Mouse (Mus musculus) heart, embryonic 16.5 days (tissue): ENCODE measurements around the gene Arl15. TPM values are rescaled to one million over a fixed set of nuclear protein-coding genes. Genes with fewer than 3 reads are reported as not detected.

Source experiments
- ATAC-seq: fragments of 200-750 bp; cut with Nextera tagmentation; replicated peaks from 2 replicates; pipeline ENCODE4 v1.8.0; 2017; ENCODE audit warnings: moderate number of reproducible peaks; ENCODE audit not compliant: insufficient read depth, low FRiP score; ENCODE audit errors: extremely low read depth
- H3K27ac ChIP-seq: fragments of 300-500 bp; sonication (generic); 2 replicates; pipeline ENCODE4 v1.5.1; 2014; ENCODE audit warnings: mild to moderate bottlenecking, low read length, control low read depth, moderate library complexity
- H3K27me3 ChIP-seq: fragments of 300-500 bp; sonication (generic); 2 replicates; pipeline ENCODE4 v1.6.1; 2014; ENCODE audit warnings: low read length, mixed read lengths; ENCODE audit not compliant: control insufficient read depth, insufficient read depth
- H3K36me3 ChIP-seq: fragments of 300-500 bp; sonication (generic); 2 replicates; pipeline ENCODE4 v1.6.1; 2014; ENCODE audit not compliant: control insufficient read depth, insufficient read depth
- H3K4me1 ChIP-seq: fragments of 300-500 bp; sonication (generic); 2 replicates; pipeline ENCODE4 v1.6.1; 2014; ENCODE audit warnings: low read length, mixed read lengths; ENCODE audit not compliant: control insufficient read depth, insufficient read depth
- H3K4me2 ChIP-seq: fragments of 300-500 bp; sonication (generic); 2 replicates; pipeline ENCODE4 v1.6.1; 2014; ENCODE audit warnings: low read depth, mild to moderate bottlenecking, control low read depth, low read length
- H3K4me3 ChIP-seq: fragments of 300-500 bp; sonication (generic); 2 replicates; pipeline ENCODE4 v1.5.1; 2014; ENCODE audit warnings: mild to moderate bottlenecking, control low read depth, low read length
- H3K9ac ChIP-seq: fragments of 300-500 bp; sonication (generic); 2 replicates; pipeline ENCODE4 v1.6.1; 2014; ENCODE audit warnings: low read length, control low read depth
- H3K9me3 ChIP-seq: fragments of 300-500 bp; sonication (generic); replicated peaks from 2 replicates; pipeline ENCODE4 v1.6.1; 2016; ENCODE audit warnings: low read length; ENCODE audit not compliant: control insufficient read depth
- WGBS: fragments of 180-500 bp; shearing (Covaris S2); extraction: QIAGEN DNeasy Blood & Tissue Kit; methylation state at CpG from one replicate; pipeline ENCODE4 v1.1.7; 2014; 5-methylcytosine and 5-hydroxymethylcytosine counted together
- polyA plus RNA-seq: library from polyadenylated mRNA; unstranded; fragments of >200 nt; fragmentation: Nextera tagmentation; extraction: Ambion mirVana; gene quantifications from 2 replicates; pipeline ENCODE4 v1.2.1, GENCODE M21; 2015

The Arl15 gene
- polyA plus RNA-seq, 1 experiment from 2014 or later, result 8.8 TPM

GRCm38 (mm10) chr13:114189441-114189840 lies 395.1 kb downstream of the Arl15 start:
- Histone ChIP-seq H3K4me1 (no peaks in the 10 kb centered on the region), H3K4me3 (no peak overlapping the region), H3K9ac (no peak overlapping the region), H3K27ac (no peak overlapping the region), H3K27me3 (no peaks in the 10 kb centered on the region), H3K36me3 (no peaks in the 10 kb centered on the region), H3K9me3 (no peaks in the 10 kb centered on the region), H3K4me2 (no peak overlapping the region)
- no peak for ATAC-seq
- WGBS, result 69% methylated on average over 6 of the region's 6 CpGs

DNA sequence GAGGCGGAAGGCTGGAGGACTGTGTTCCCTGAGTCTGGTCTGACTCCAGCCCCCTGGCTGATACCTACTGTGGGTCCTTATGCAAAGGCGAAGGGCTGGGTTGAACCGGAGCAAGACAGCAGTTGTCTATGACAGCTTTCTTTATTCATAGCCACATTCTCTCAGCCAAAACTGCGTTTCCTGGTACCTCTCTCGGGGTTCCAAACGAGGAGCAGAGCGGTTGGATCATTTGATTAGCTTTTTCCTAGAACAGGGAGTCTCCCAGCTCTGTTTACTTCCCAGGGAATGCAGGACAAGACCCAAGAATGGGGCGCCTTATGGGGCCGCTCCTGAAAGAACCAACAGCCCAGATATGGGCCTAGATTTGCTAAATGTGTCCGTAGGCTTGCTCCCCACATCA lies 396.6 kb downstream of the Arl15 start:
- Histone ChIP-seq H3K36me3 (no peaks in the 10 kb centered on the region), H3K4me3 (no peak overlapping the region), H3K4me2 (no peak overlapping the region), H3K9ac (no peak overlapping the region), H3K9me3 (no peaks in the 10 kb centered on the region), H3K27ac (no peak overlapping the region), H3K4me1 (no peaks in the 10 kb centered on the region), H3K27me3 (no peaks in the 10 kb centered on the region)
- ATAC-seq, result no peak
- 79% methylated on average over 10 of the region's 10 CpGs for WGBS

GRCm38 (mm10) chr13:114198252-114198799 lies 404.0 kb downstream of the Arl15 start:
- H3K4me1 ChIP-seq, result no peaks in the 10 kb centered on the region
- H3K4me2 ChIP-seq, result no peak overlapping the region
- ATAC-seq, result no peak
- no peak overlapping the region for H3K9ac ChIP-seq
- no peak overlapping the region for H3K27ac ChIP-seq
- H3K27me3 ChIP-seq, result no peaks in the 10 kb centered on the region
- 78% methylated on average over 10 of the region's 10 CpGs for WGBS
- H3K4me3 ChIP-seq, result no peak overlapping the region
- H3K36me3 ChIP-seq, result no peaks in the 10 kb centered on the region
- no peaks in the 10 kb centered on the region for H3K9me3 ChIP-seq

DNA sequence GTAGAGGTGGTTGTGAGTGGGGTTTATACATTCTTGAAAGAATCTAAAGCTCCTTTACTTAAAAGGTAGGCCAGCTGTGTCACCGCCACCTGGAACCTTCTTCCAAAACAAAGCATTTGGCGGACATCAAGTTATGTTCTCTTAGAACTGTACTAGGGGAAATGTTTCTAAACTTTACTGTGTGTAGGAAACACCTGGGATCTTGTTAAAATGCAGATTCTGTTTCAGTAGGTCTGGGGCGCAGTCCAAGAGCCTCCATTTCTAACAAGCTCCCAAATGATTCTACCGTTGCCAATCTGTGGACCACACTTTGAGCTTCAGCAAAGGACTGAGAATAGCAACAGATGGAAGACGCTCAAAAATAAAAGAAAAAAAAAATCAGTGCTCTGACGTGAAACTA lies 405.4 kb downstream of the Arl15 start:
- no peak overlapping the region for H3K27ac ChIP-seq
- ATAC-seq, result no peak
- 81% methylated on average over 6 of the region's 6 CpGs for WGBS
- no peaks in the 10 kb centered on the region for H3K27me3 ChIP-seq
- no peak overlapping the region for H3K9ac ChIP-seq
- H3K4me2 ChIP-seq, result no peak overlapping the region
- H3K36me3 ChIP-seq, result no peaks in the 10 kb centered on the region
- no peaks in the 10 kb centered on the region for H3K9me3 ChIP-seq
- no peaks in the 10 kb centered on the region for H3K4me1 ChIP-seq
- no peak overlapping the region for H3K4me3 ChIP-seq

DNA sequence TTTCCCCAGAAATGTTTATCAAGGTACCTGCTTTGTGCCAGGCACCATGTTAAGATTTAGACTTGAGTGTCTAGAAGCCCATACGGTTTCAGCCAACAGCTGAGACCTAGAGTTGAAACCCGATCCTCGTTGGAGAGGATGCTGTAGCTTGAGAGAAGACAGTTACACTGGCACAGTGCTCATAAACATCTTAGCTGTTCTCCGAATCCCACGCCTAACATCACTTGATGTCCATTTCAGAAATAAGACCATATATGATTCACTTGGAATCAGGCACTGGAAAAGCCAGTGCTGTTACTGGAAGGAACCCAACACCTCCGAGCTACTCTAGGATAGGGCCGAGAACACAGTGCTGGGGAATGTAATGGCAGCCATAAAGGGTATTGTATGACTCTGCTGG lies 406.2 kb downstream of the Arl15 start:
- ATAC-seq, result no peak
- no peak overlapping the region for H3K4me2 ChIP-seq
- H3K9me3 ChIP-seq, result no peaks in the 10 kb centered on the region
- 74% methylated on average over 7 of the region's 7 CpGs for WGBS
- H3K9ac ChIP-seq, result no peak overlapping the region
- H3K36me3 ChIP-seq, result no peaks in the 10 kb centered on the region
- no peak overlapping the region for H3K27ac ChIP-seq
- H3K4me3 ChIP-seq, result no peak overlapping the region
- H3K4me1 ChIP-seq, result no peaks in the 10 kb centered on the region
- no peaks in the 10 kb centered on the region for H3K27me3 ChIP-seq

- 83% methylated on average over 15 of the region's 15 CpGs for WGBS
- Histone ChIP-seq H3K4me3 (no peak overlapping the region), H3K9ac (no peak overlapping the region), H3K27me3 (no peaks in the 10 kb centered on the region), H3K27ac (no peak overlapping the region), H3K4me1 (no peaks in the 10 kb centered on the region), H3K36me3 (no peaks in the 10 kb centered on the region), H3K4me2 (no peak overlapping the region), H3K9me3 (no peaks in the 10 kb centered on the region)
- no peak for ATAC-seq
These were observed 408.7 kb downstream of the Arl15 start for GRCm38 (mm10) chr13:114202806-114203570.

Other genes starting within 250 kb of the Arl15 start
- 10.7 and 11.8 TPM in 2 replicates for gene Snx18, start 175.9 kb upstream of the Arl15 start, polyA plus RNA-seq
- 44.6 and 49.1 TPM in 2 replicates for gene Hspb3, start 130.8 kb upstream of the Arl15 start, polyA plus RNA-seq